Mouse (Mus musculus) hematopoietic stem cell, adult 5-6 weeks (primary cell): ENCODE measurements at regions not wholly inside any gene's neighbourhood (a gene's known extent, or its start where the extent isn't known, plus 50 kb on each side); places are given as distances from the start of the nearest gene placed in this dataset.
A peak's percentile ranks its signal among the peaks of the same experiment; 100 is the strongest.

Experiments
- ATAC-seq, 2 experiments: fragments of 125-278 bp in 1 of 2; replicated peaks in 1 of 2; 2 replicates each; pipeline ENCODE4 v1.8.0; 2016 to 2017; ENCODE audit warnings: inconsistent platforms in 2 of 2, mild to moderate bottlenecking in 2 of 2, moderate number of reproducible peaks in 2 of 2, low read depth in 1 of 2, moderate TSS enrichment in 1 of 2; ENCODE audit not compliant: low FRiP score in 2 of 2, poor library complexity in 2 of 2, severe bottlenecking in 2 of 2, insufficient read depth in 1 of 2, low TSS enrichment in 1 of 2

DNA sequence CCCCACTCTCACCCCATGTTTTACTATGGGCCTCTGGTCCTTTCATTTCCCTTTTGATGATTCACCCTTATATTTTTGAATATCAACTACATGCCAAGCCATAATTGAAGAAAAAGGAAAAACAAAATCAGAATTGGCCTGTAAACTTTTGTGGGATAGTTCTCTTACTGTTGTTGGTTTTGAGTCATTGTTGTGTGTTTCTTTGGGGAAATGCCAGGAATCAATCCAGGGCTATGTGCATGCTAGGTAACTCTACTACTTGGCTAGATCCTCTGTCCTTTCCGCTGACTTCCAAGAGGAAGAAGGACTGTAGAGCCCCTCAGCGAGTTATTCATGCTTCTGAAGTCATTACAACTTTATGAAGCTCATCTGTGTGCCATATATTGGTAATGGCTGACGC is 175.0 kb upstream of the Cited2 start:
- no peak for ATAC-seq

DNA sequence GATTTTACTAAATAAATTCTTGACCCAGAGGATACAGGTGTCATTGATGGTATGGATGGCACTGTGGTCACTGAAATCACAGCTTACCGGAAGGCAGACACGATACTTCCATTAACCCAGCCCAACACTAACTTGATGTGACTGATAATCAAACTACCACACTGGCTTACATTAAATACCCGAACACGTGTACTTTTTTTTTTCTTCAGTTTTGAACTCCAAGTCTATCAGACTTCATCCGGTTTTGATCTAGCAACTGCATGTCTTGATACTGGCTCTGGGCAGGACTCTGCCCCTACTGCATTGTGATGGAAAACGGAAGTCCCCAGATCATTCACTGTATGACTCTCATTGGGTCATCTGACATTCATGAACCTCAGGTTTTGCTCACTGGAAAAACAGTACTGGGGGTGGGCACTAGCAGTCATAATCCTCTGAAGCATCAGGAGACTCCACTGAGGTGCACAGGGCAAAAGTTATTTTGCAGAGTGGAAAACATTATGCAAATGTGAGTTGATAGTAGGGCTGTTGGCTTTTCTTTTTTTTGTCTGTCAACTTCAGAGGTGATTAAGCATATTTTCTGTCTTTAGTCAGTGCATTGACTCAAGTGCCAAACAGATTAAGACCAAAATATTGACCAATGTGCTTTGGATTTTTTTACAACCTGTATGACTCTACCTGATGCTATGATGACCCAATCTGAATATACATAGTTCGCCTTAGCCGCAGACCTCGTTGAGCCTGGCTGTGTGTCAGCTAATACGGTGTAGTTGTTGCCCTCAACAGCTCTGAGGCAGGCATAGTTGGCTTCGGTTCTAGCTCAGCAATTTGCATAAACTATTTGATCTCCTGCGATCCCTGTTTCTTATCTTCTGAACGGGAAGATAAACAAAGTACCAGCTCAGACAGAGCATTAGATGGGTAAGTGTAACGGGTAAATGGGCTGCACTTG is 174.1 kb upstream of the Cited2 start:
- no peak for ATAC-seq

DNA sequence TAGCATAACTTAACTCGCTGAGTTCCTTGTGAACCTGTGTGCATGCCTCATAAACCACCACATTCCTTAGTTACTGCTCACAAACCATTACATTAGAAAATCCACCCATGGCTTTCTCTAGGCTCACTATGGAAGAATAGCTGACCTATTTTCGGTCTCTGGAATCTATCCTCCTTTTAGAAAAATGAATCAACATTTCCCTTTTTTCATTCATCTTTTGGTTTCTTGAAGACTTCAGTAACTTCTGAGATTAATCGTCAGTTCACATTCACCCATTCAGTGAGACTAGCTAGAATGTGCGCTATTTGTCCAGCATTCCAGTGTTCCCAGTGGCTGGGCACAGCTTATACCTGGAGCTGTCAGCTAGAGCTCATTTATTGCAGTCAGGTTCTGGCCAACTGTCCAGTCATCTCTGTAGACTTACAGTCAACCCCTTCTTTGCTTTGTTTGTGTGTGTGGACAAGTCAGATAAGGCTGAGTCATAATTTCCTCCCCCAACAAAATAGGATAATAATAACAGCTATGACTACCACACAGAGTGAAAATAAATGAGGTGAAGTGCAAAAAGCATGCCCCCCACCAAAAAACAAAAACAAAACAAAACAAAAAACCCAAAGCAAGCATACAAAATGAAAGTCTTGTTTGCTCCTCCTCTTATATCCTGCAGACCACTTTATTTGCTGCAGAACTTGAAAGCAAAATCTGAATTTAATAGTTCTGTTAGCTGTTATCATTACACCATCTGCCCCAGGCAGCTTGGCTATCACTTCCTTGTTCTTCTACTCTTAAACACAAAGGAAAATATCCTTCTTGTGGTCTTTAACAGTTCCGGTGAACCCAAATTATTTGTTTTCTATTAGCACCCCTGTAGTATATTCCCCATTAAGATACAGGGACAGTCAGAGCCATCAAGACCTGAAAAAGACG is 173.0 kb upstream of the Cited2 start:
- ATAC-seq: peak in 1 of 2 experiments; percentile 36; a peak in 1 of 4 replicates

- ATAC-seq: peak; percentile 25 to 71; a peak in 1 of 4 replicates
Measured at GRCm38 (mm10) chr10:17550638-17551013, 172.4 kb upstream of the Cited2 start.

DNA sequence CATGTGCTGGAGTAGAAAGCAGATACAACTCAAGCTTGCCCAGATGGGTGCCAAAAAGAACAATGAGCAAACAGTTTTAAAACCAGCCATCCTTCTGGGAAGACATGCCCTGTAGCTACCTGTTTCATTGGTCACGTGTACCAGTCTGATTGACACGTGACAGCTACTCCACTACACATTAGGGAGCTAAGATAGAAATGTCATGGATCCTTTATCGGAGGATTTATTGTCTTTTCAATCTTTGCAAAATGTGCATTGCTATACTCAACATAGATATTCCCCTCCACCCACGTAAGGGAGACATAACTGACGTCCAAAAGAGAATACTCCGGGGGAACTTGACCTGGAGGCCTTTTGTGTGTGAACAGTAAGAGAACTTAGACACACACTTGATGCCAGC is 171.1 kb upstream of the Cited2 start:
- no peak for ATAC-seq

GRCm38 (mm10) chr10:17552277-17552676 is 170.7 kb upstream of the Cited2 start:
- ATAC-seq: no peak

GRCm38 (mm10) chr10:17556391-17556790 is 166.6 kb upstream of the Cited2 start:
- ATAC-seq: no peak

GRCm38 (mm10) chr10:17559370-17559955 is 163.6 kb upstream of the Cited2 start:
- ATAC-seq: no peak

DNA sequence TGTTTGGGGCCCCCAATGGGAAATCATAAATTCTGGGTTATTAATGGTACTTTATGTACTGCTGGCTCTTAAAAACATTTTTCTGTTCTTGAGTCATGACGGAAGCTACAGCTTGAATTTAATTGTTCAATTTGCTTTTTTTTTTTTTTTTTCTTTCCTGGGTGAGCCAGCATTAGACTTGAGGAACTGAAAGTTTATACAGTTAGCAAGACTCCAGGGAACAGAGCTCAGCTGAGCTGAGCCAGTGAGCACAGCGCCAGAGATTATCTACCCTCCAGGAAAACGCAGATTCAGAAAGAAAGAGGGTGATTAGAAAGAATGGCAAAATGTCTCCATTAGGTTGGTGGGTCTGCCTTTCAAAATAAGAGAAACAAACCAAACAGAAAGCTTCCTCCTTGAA is 163.0 kb upstream of the Cited2 start:
- ATAC-seq: no peak

- no peak for ATAC-seq
Measured at GRCm38 (mm10) chr10:17561466-17561865, 161.6 kb upstream of the Cited2 start.

DNA sequence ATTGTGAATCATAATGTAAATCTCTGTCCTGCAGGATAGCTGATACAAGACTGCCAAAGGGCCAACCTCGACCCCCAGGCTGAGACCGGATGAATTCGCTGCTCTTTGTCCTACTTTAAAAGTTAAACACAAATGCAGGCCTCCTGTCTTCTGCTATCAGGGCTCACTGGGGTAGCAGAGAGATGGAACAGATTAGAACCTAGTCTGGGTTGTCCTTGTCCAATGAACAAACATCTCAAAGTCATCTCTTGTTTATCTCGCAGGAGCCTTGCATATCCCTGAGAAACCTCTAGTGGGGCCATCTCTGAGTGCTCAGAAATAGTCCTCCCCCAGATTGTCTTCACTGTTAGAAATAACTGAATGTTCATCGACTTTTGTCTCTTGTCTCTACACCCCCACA is 161.0 kb upstream of the Cited2 start:
- ATAC-seq: no peak

- peak; percentile 40 to 58; a peak in 2 of 4 replicates for ATAC-seq
Measured at GRCm38 (mm10) chr10:17562410-17563350, 160.3 kb upstream of the Cited2 start.

DNA sequence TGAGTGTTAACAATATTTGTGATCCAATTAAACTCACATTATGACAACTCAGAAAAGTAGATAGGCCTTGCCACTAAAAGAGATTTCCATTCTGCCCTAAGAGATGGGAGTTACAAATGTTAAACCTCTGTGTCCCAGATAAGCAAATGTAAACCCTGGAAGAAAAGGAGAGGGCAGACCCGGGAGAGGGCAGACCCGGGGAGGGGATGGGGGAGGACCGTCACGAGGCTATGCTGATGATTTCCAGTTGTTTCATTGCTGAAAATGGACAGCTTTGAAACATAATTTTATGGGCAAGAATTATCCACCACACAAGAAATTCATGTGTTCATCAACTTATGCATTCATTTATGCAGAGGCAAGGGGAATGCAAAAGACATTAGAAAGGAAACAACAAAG is 159.7 kb upstream of the Cited2 start:
- no peak for ATAC-seq

DNA sequence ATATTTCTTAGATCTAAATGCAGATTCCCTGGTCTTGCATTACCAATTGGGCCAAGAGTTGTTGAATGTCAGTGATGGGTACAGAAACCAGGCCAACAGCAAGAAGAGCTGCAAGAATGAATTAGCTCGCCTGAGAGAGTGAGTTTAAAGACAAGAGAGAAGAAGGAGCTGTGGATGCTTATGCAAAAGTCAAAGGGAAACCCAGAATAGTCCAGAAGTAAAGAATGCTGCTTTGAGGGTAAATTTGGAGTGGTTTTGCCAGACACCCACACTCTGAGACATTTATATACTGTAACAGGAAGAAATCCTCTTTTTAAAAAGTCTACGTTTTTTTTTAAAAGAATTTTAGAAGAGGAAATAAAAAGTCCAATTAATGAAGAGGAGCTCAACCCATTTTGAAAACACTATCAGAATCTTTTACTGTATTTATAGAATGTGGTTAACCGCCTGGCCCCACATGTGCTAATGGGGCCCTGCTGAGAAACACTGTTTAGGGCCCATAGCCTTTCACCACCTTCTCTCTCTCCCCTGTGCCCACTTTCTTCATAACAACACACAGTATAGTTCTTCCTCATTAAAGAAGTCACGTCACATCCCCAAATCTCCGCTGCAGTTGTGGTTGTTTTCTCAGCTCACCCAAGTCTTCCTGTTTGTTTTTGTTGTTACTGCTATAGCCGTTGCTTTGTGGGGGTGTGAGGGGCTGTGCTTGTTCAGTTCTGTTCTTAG is 158.0 kb upstream of the Cited2 start:
- ATAC-seq: peak; percentile 40 to 50; a peak in 3 of 4 replicates

- 0 out of 4 replicates have a peak, but pooled peaks of 1 of the 2 experiments have one; percentile 17 for ATAC-seq
Measured at GRCm38 (mm10) chr10:17566975-17567374, 156.0 kb upstream of the Cited2 start.

DNA sequence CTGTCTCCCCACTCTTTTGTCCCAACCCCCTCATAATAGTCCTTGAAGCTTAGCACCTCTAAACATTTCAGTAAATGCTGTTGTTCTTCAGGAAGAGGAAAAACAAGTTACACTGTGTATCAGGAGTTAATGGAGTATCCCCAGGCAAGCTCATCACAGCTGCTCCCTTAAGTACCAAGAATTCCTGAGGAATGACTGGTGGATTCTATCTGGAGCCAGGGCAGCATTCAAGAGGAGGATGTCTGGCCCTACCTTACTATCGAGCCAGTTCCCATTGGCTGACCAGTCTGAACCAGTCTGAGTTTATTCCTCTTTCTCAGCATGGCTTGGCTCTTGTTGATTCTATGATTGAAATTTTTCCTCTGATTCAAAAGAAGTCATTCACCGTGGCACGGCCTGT is 155.4 kb upstream of the Cited2 start:
- no peak for ATAC-seq
